Mouse (Mus musculus) hindbrain, embryonic 13.5 days (tissue): Measurements from ENCODE around the gene Ppp2r3c. TPM values are rescaled to one million over a fixed set of nuclear protein-coding genes. Genes with fewer than 3 reads are reported as not detected.
"Not testable (repeated sequence)": the region's sequence is repeated elsewhere in the genome, so short reads cannot be mapped to it uniquely, and the experiment has no call there.

ENCODE experiments used
- ATAC-seq: fragments of 200-750 bp; cut with Nextera tagmentation; 2 replicates; pipeline ENCODE4 v1.8.0; 2017; ENCODE audit warnings: moderate TSS enrichment; ENCODE audit not compliant: low FRiP score
- H3K27ac ChIP-seq: fragments of 300-500 bp; sonication (generic); 2 replicates; pipeline ENCODE4 v1.5.1; 2015; ENCODE audit warnings: inconsistent platforms, mild to moderate bottlenecking, moderate library complexity
- H3K27me3 ChIP-seq: fragments of 300-500 bp; sonication (generic); 2 replicates; pipeline ENCODE4 v1.6.1; 2015; ENCODE audit warnings: mild to moderate bottlenecking, inconsistent platforms
- H3K36me3 ChIP-seq: fragments of 300-500 bp; sonication (generic); 2 replicates; pipeline ENCODE4 v1.6.1; 2015; ENCODE audit warnings: mild to moderate bottlenecking, inconsistent platforms
- H3K4me1 ChIP-seq: fragments of 300-500 bp; sonication (generic); replicated peaks from 2 replicates; pipeline ENCODE4 v1.6.1; 2015; ENCODE audit warnings: inconsistent platforms
- H3K4me2 ChIP-seq: fragments of 300-500 bp; sonication (generic); 2 replicates; pipeline ENCODE4 v1.6.1; 2015; ENCODE audit warnings: inconsistent platforms, mild to moderate bottlenecking, moderate library complexity
- H3K4me3 ChIP-seq: fragments of 300-500 bp; sonication (generic); 2 replicates; pipeline ENCODE4 v1.5.1; 2015; ENCODE audit warnings: mild to moderate bottlenecking, inconsistent platforms
- H3K9ac ChIP-seq: fragments of 300-500 bp; sonication (generic); 2 replicates; pipeline ENCODE4 v1.6.1; 2015; ENCODE audit warnings: mild to moderate bottlenecking, inconsistent platforms
- H3K9me3 ChIP-seq: fragments of 300-500 bp; sonication (generic); 2 replicates; pipeline ENCODE4 v1.6.1; 2016; ENCODE audit warnings: inconsistent platforms
- WGBS: fragments of 180-500 bp; shearing (Covaris S2); methylation state at CpG from one replicate; pipeline ENCODE4 v1.1.7; 2015; 5-methylcytosine and 5-hydroxymethylcytosine counted together
- polyA plus RNA-seq: library from polyadenylated mRNA; unstranded; fragments of >200 nt; fragmentation: Nextera tagmentation; extraction: Ambion mirVana; gene quantifications from 2 replicates; pipeline ENCODE4 v1.2.1, GENCODE M21; 2015

Gene Ppp2r3c
- 27.2 and 27.7 TPM in 2 replicates for polyA plus RNA-seq

GRCm38 (mm10) chr12:55302485-55303441 lies at the start of gene Ppp2r3c:
Gene Ppp2r3c (minus strand): TSS chr12:55302998.
- ATAC-seq = peak; percentile 94
- Histone ChIP-seq H3K27ac (peak within 1 kb of the TSS; percentile 90), H3K36me3 (peaks cover 17% of the 10 kb centered on the region), H3K4me2 (peak within 1 kb of the TSS; percentile 71), H3K9ac (peak within 1 kb of the TSS; percentile 80), H3K27me3 (no peaks in the 10 kb centered on the region), H3K4me3 (peak within 1 kb of the TSS; percentile 59), H3K9me3 (no peaks in the 10 kb centered on the region), H3K4me1 (peaks cover 41% of the 10 kb centered on the region)
- WGBS = under 1% methylated on average over 55 of the region's 55 CpGs

DNA sequence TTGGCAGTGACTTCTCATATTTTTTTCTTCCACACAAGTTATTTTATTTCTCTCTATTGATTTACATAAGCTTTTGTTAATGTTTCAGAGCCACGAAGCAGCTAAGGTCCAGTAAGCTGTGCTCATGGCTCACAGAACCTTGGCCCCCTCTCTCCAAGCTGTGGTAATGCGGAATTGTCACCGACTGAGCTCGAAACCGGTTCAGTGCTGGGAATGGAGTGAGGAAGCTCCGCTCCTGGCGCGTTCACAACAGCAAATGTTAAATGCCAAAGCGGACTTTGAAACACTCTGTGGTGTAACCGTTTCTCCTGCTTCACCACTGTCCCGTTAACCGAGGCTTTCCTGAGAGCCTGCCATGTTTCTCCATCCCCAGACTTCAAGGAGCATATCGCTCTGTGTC lies 41.8 kb upstream of the Ppp2r3c start:
- no peak overlapping the region for H3K4me2 ChIP-seq
- H3K4me3 ChIP-seq = no peak overlapping the region
- no peaks in the 10 kb centered on the region for H3K27me3 ChIP-seq
- no peaks in the 10 kb centered on the region for H3K36me3 ChIP-seq
- peak overlapping the region; percentile 66 for H3K27ac ChIP-seq
- H3K9ac ChIP-seq = no peak overlapping the region
- no peak for ATAC-seq
- no peaks in the 10 kb centered on the region for H3K4me1 ChIP-seq
- H3K9me3 ChIP-seq = no peaks in the 10 kb centered on the region
- 83% methylated on average over 13 of the region's 13 CpGs for WGBS

DNA sequence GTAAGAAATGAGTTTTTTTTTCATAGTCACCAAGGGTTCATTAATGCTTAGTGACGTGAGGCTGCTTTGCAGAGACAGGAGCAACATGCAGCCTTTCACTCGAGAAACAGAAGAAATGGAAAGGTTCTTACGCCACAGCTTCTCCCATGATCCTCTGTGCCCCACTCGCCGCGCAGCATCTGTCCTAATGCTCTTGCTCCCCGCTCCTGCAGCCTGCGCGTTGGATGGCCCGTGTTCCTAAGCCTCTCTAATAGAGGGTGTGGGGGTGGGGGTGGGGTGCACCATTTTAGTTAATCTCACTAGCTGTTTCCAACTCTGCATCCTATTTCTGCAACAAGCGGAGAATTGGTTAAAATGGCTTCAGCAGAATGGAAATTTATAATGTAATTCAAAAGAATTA lies 41.2 kb upstream of the Ppp2r3c start:
- Histone ChIP-seq H3K27me3 (no peaks in the 10 kb centered on the region), H3K27ac (peak overlapping the region; percentile 66), H3K4me1 (no peaks in the 10 kb centered on the region), H3K4me2 (no peak overlapping the region), H3K4me3 (no peak overlapping the region), H3K9me3 (no peaks in the 10 kb centered on the region), H3K36me3 (no peaks in the 10 kb centered on the region), H3K9ac (no peak overlapping the region)
- ATAC-seq = no peak
- 83% methylated on average over 11 of the region's 11 CpGs for WGBS

- not testable (repeated sequence) for H3K27ac ChIP-seq, H3K4me2 ChIP-seq, ATAC-seq, H3K27me3 ChIP-seq, H3K9ac ChIP-seq, H3K4me3 ChIP-seq, H3K4me1 ChIP-seq, H3K36me3 ChIP-seq, H3K9me3 ChIP-seq
- 95% methylated on average over 1 of the region's 1 CpGs for WGBS
These were observed 40.2 kb upstream of the Ppp2r3c start for GRCm38 (mm10) chr12:55343045-55343444.

- ATAC-seq, H3K36me3 ChIP-seq, H3K4me3 ChIP-seq, H3K27ac ChIP-seq, H3K9me3 ChIP-seq, H3K9ac ChIP-seq, H3K4me2 ChIP-seq, H3K4me1 ChIP-seq, H3K27me3 ChIP-seq: not testable (repeated sequence)
- 79% methylated on average over 1 of the region's 2 CpGs for WGBS
These were observed 35.7 kb upstream of the Ppp2r3c start for GRCm38 (mm10) chr12:55338490-55338889.

GRCm38 (mm10) chr12:55333662-55334061 lies 30.9 kb upstream of the Ppp2r3c start:
- H3K4me3 ChIP-seq = no peak overlapping the region
- no peaks in the 10 kb centered on the region for H3K9me3 ChIP-seq
- H3K27ac ChIP-seq = no peak overlapping the region
- H3K4me2 ChIP-seq = no peak overlapping the region
- no peaks in the 10 kb centered on the region for H3K4me1 ChIP-seq
- 94% methylated on average over 7 of the region's 7 CpGs for WGBS
- H3K9ac ChIP-seq = no peak overlapping the region
- H3K36me3 ChIP-seq = peaks cover 6% of the 10 kb centered on the region; the same call in 1 of the 2 replicates
- no peak for ATAC-seq
- H3K27me3 ChIP-seq = no peaks in the 10 kb centered on the region

DNA sequence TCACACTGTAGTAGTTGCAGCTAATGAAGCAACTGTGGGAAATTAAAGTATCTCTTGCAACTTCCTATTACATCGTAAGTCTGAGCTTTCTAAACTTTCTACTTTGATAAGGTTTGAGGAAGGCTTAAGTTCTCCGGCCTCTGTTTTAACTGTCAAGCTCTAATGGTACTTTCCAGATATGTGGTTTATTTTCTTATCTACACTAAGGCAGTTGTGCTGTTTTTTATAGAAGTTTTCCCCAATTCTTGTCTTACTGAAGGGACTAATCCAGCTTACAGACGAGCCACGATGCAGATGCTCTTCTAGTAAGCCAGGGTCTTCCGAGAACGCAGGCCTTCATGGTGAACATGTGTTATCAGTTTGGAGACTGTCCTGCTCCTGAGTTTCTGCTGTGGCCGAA lies 26.6 kb upstream of the Ppp2r3c start:
- Histone ChIP-seq H3K9ac (no peak overlapping the region), H3K36me3 (peaks cover 6% of the 10 kb centered on the region; the same call in 1 of the 2 replicates), H3K9me3 (no peaks in the 10 kb centered on the region), H3K4me1 (no peaks in the 10 kb centered on the region), H3K4me3 (no peak overlapping the region), H3K4me2 (no peak overlapping the region), H3K27ac (no peak overlapping the region), H3K27me3 (no peaks in the 10 kb centered on the region)
- ATAC-seq = no peak
- WGBS = 96% methylated on average over 7 of the region's 7 CpGs

DNA sequence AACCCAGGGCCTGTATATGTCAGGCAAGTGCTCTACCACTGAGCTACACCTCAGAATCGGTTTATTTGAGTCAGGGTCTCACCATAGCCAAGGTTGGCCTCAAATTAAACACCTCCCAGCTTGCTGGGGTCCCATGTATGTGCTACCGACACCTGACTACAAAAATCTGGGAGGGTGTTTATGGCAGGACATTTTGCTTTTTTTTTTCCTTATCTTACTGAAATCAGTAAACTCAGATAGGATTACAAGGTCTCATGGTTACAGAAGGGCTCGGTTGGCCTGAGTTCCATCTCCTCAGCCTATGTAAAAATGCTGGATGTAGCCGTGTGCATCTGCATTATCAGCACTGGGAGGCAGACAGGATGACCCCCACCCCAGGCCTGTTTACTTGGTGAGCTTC lies 26.0 kb upstream of the Ppp2r3c start:
- Histone ChIP-seq H3K4me2 (no peak overlapping the region), H3K4me1 (no peaks in the 10 kb centered on the region), H3K36me3 (peaks cover 6% of the 10 kb centered on the region; the same call in 1 of the 2 replicates), H3K9ac (no peak overlapping the region), H3K4me3 (no peak overlapping the region), H3K27me3 (no peaks in the 10 kb centered on the region), H3K27ac (no peak overlapping the region), H3K9me3 (no peaks in the 10 kb centered on the region)
- no peak for ATAC-seq
- 90% methylated on average over 4 of the region's 4 CpGs for WGBS

DNA sequence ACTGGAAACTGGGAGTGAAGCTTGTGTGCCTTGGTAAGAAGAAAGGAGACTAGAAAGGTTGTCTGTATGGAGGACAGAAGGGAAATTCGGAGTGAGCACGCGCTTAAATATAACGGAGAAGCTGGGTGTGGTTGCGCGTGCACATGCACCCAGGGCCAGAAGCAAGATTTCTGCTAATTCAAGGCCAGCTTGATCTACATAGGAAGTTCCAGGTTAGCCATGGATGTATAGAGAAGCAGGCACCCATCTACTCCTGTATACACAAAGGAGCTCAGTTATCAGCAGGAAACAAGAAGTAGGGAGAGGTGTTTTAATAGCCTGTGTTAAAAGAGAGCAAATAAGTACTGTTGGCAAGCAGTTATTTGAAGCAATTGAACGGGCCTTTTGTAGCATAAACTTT lies 22.9 kb upstream of the Ppp2r3c start:
- Histone ChIP-seq H3K4me2 (no peak overlapping the region), H3K9me3 (no peaks in the 10 kb centered on the region), H3K9ac (no peak overlapping the region), H3K36me3 (peaks cover 6% of the 10 kb centered on the region; the same call in 1 of the 2 replicates), H3K27ac (no peak overlapping the region), H3K4me1 (no peaks in the 10 kb centered on the region), H3K27me3 (no peaks in the 10 kb centered on the region), H3K4me3 (no peak overlapping the region)
- ATAC-seq = no peak
- 94% methylated on average over 7 of the region's 7 CpGs for WGBS

GRCm38 (mm10) chr12:55321642-55322291 lies 19.0 kb upstream of the Ppp2r3c start:
- Histone ChIP-seq H3K36me3 (peaks cover 7% of the 10 kb centered on the region), H3K4me2 (no peak overlapping the region), H3K27me3 (no peaks in the 10 kb centered on the region), H3K4me1 (no peaks in the 10 kb centered on the region), H3K9me3 (no peaks in the 10 kb centered on the region), H3K4me3 (no peak overlapping the region), H3K9ac (0 out of 2 replicates have a peak overlapping the region, but pooled peaks have one; percentile 24), H3K27ac (peak overlapping the region; percentile 58)
- WGBS = 85% methylated on average over 18 of the region's 18 CpGs
- ATAC-seq = no peak

- Histone ChIP-seq H3K27me3 (no peaks in the 10 kb centered on the region), H3K9me3 (no peaks in the 10 kb centered on the region), H3K4me1 (no peaks in the 10 kb centered on the region), H3K9ac (no peak overlapping the region), H3K4me3 (no peak overlapping the region), H3K4me2 (no peak overlapping the region), H3K36me3 (peaks cover 7% of the 10 kb centered on the region), H3K27ac (no peak overlapping the region)
- ATAC-seq = no peak
- WGBS = 56% methylated on average over 5 of the region's 5 CpGs
These were observed 12.4 kb upstream of the Ppp2r3c start for GRCm38 (mm10) chr12:55315192-55315591.

DNA sequence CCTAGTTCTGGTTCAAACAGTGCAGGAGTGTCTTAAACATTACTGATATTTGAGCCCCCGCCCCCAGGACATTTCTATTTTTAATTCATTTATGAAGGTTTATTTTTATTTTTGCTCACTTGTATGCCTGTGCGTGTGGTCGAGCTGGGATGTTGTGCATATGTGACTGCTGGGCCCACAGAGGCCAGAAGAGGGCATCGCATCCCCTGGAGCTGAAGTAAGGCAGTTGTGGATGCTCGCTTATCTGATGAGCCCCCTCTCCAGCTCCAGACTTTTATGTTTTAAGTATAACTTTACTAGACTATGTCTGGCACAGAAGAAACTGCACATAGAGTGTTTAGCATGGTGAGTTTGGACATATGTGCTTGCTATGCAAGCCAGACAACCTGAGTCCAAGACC lies 11.1 kb upstream of the Ppp2r3c start:
- H3K9me3 ChIP-seq = no peaks in the 10 kb centered on the region

More for the DNA sequence above, 11.1 kb upstream of the Ppp2r3c start:
- H3K9ac ChIP-seq = no peak overlapping the region
- 85% methylated on average over 5 of the region's 5 CpGs for WGBS
- H3K27me3 ChIP-seq = no peaks in the 10 kb centered on the region
- H3K4me1 ChIP-seq = no peaks in the 10 kb centered on the region
- H3K4me2 ChIP-seq = no peak overlapping the region
- no peak overlapping the region for H3K27ac ChIP-seq
- H3K36me3 ChIP-seq = peaks cover 14% of the 10 kb centered on the region
- H3K4me3 ChIP-seq = no peak overlapping the region
- ATAC-seq = no peak
